Mouse (Mus musculus) gastrocnemius, postnatal 36 days (tissue): ENCODE data around the gene Me3. TPM values are rescaled to one million over a fixed set of nuclear protein-coding genes. Genes with fewer than 3 reads are reported as not detected.
"Not testable (repeated sequence)": the region's sequence is repeated elsewhere in the genome, so short reads cannot be mapped to it uniquely, and the experiment has no call there.

Experiments
- DNase-seq, 2 experiments: peaks; one replicate each; pipeline ENCODE4 v3.0.0; 2022
- intact Hi-C: fragments of 180-260 bp; cut with DNase I; formaldehyde crosslinking; loops from one replicate; pipeline ENCODE4 v1.15.1; 2025
- total RNA-seq, 2 experiments: library from RNA; stranded (reverse); gene quantifications; 2 replicates each; pipeline ENCODE4 v1.2.3; 2021

The Me3 gene
- total RNA-seq, 2 experiments from 2014 or later: 108 to 125 TPM

- no peak for DNase-seq
- intact Hi-C loops: no loop called here
Measured at GRCm38 (mm10) chr7:89718264-89718663, 86.1 kb downstream of the Me3 start.

- intact Hi-C loops: no loop called here
Measured at GRCm38 (mm10) chr7:89720256-89720655, 88.1 kb downstream of the Me3 start.

GRCm38 (mm10) chr7:89726712-89727111 is 94.5 kb downstream of the Me3 start:
- no peak for DNase-seq
- intact Hi-C loops: loop anchor here (5.0 kb wide), 1 partner anchor 46 kb away; no protein-coding TSS in a partner anchor

More at GRCm38 (mm10) chr7:89720256-89720655, 88.1 kb downstream of the Me3 start:
- no peak for DNase-seq

- DNase-seq: no peak
- intact Hi-C loops: loop anchor here (5.0 kb wide), 1 partner anchor 45 kb away; no protein-coding TSS in a partner anchor
Measured at GRCm38 (mm10) chr7:89727615-89728014, 95.4 kb downstream of the Me3 start.

GRCm38 (mm10) chr7:89728393-89728792 is 96.2 kb downstream of the Me3 start:
- intact Hi-C loops: loop anchor here (5.0 kb wide), 1 partner anchor 44 kb away; no protein-coding TSS in a partner anchor
- no peak for DNase-seq

- DNase-seq: no peak
- intact Hi-C loops: no loop called here
Measured at GRCm38 (mm10) chr7:89730514-89730913, 98.3 kb downstream of the Me3 start.

GRCm38 (mm10) chr7:89731115-89731514 is 98.9 kb downstream of the Me3 start:
- intact Hi-C loops: not testable (repeated sequence)

GRCm38 (mm10) chr7:89748415-89748814 is 116.2 kb downstream of the Me3 start:
- intact Hi-C loops: no loop called here
- no peak for DNase-seq

More at GRCm38 (mm10) chr7:89731115-89731514, 98.9 kb downstream of the Me3 start:
- not testable (repeated sequence) for DNase-seq

- intact Hi-C loops: no loop called here
- no peak for DNase-seq
Measured at GRCm38 (mm10) chr7:89749183-89749582, 117.0 kb downstream of the Me3 start.

- intact Hi-C loops: no loop called here
- no peak for DNase-seq
Measured at GRCm38 (mm10) chr7:89766678-89767508, 134.7 kb downstream of the Me3 start.

- intact Hi-C loops: no loop called here
- no peak for DNase-seq
Measured at GRCm38 (mm10) chr7:89769106-89769896, 137.1 kb downstream of the Me3 start.

- intact Hi-C loops: loop anchor here (5.0 kb wide), 1 partner anchor 43 kb away; no protein-coding TSS in a partner anchor
- no peak for DNase-seq
Measured at GRCm38 (mm10) chr7:89770021-89770420, 137.8 kb downstream of the Me3 start.

GRCm38 (mm10) chr7:89772906-89773305 is 140.7 kb downstream of the Me3 start:
- intact Hi-C loops: loop anchor here (5.0 kb wide), 1 partner anchor 46 kb away; no protein-coding TSS in a partner anchor
- DNase-seq: no peak

GRCm38 (mm10) chr7:89773352-89773921 is 141.2 kb downstream of the Me3 start:
- intact Hi-C loops: loop anchor here (5.0 kb wide), 1 partner anchor 46 kb away; no protein-coding TSS in a partner anchor
- no peak for DNase-seq

- intact Hi-C loops: loop anchor here (5.0 kb wide), 1 partner anchor 47 kb away; no protein-coding TSS in a partner anchor
- no peak for DNase-seq
Measured at GRCm38 (mm10) chr7:89773926-89774325, 141.7 kb downstream of the Me3 start.

GRCm38 (mm10) chr7:89775848-89776247 is 143.7 kb downstream of the Me3 start:
- intact Hi-C loops: no loop called here
- no peak for DNase-seq

- intact Hi-C loops: no loop called here
- DNase-seq: no peak
Measured at GRCm38 (mm10) chr7:89781391-89781790, 149.2 kb downstream of the Me3 start.

- peak in 1 of 2 experiments; percentile 28 for DNase-seq
- intact Hi-C loops: no loop called here
Measured at GRCm38 (mm10) chr7:89787735-89788134, 155.5 kb downstream of the Me3 start.

- intact Hi-C loops: no loop called here
- no peak for DNase-seq
Measured at GRCm38 (mm10) chr7:89792576-89792975, 160.4 kb downstream of the Me3 start.

GRCm38 (mm10) chr7:89795366-89795765 is 163.2 kb downstream of the Me3 start:
- intact Hi-C loops: no loop called here
- DNase-seq: no peak
